Comparison of ENCODE assay signal across 15 mouse cellular contexts in genomic region chr14:33746181-33746580, GRCm38 (mm10).
DNase-seq lines count a peak whose midpoint lies in the region.
"Had no signal": no experiment of that assay in that cellular context is flagged by ENCODE, and none has a peak within 500 bp of the region (broad histone marks: within the 10 kb centered on the region; RNA-seq: fewer than 3 reads in every experiment).

No protein-coding gene starts in this region.

- 94% methylated on average over 4 of the region's 4 CpGs for WGBS in hindbrain, embryonic 10.5 days

- H3K4me3 ChIP-seq in hindbrain, embryonic 10.5 days: no peak overlapping the region
- H3K4me3 ChIP-seq: forebrain, embryonic 13.5 days; liver, embryonic 15.5 days had no signal

- H3K36me3 ChIP-seq in hindbrain, embryonic 10.5 days: no peaks in the 10 kb centered on the region
- H3K36me3 ChIP-seq: liver, embryonic 15.5 days had no signal

- H3K4me1 ChIP-seq in hindbrain, embryonic 10.5 days (replicated peaks): no peaks in the 10 kb centered on the region
- H3K4me1 ChIP-seq: forebrain, embryonic 13.5 days; liver, embryonic 15.5 days had no signal

- peak; percentile 9 for DNase-seq in gastrocnemius, adult 18-20 months (ENCODE audit: low spot score)
- no peak for DNase-seq in gastrocnemius, postnatal 36 days
- DNase-seq in lung, postnatal 10 days: peak; percentile 17
- DNase-seq in lung, postnatal 4 days: no peak
- peak; percentile 9 to 17 for DNase-seq in cerebellum, adult 18-20 months
- peak; percentile 21 for DNase-seq in skeletal muscle tissue, adult 2 months (ENCODE audit: low read depth, low spot score)
- DNase-seq in right cerebral cortex, postnatal 25 days: no peak
- no peak for DNase-seq in hindbrain, embryonic 10.5 days (ENCODE audit: low spot score)
- DNase-seq: B cell, adult 2 months; layer of hippocampus, postnatal 36 days; thymus, postnatal 14 days had no signal

- H3K27ac ChIP-seq in hindbrain, embryonic 10.5 days: no peak overlapping the region
- H3K27ac ChIP-seq: forebrain, embryonic 13.5 days; hindbrain, embryonic 14.5 days; kidney, postnatal 0 days; liver, embryonic 15.5 days had no signal

- H3K9me3 ChIP-seq in hindbrain, embryonic 10.5 days: no peaks in the 10 kb centered on the region
- H3K9me3 ChIP-seq: forebrain, embryonic 13.5 days; liver, embryonic 15.5 days had no signal

- intact Hi-C loops in gastrocnemius, postnatal 36 days (cut with DNase I): no loop called here

- no peaks in the 10 kb centered on the region for H3K27me3 ChIP-seq in hindbrain, embryonic 10.5 days (ENCODE audit: insufficient read depth, poor library complexity, severe bottlenecking)
- H3K27me3 ChIP-seq: forebrain, embryonic 13.5 days; liver, embryonic 15.5 days had no signal

Comparison
In these comparisons a context has a peak if more than half of its experiments do, and no peak if none do; other contexts are left out.
1. DNase-seq: peak in gastrocnemius, adult 18-20 months (single experiment), lung, postnatal 10 days (single experiment), cerebellum, adult 18-20 months (2 of 2) and skeletal muscle tissue, adult 2 months (single experiment); none in gastrocnemius, postnatal 36 days (0 of 2), lung, postnatal 4 days (0 of 2), right cerebral cortex, postnatal 25 days (single experiment) and hindbrain, embryonic 10.5 days (single experiment).